Mouse (Mus musculus) limb, embryonic 14.5 days (tissue): ENCODE data around the gene Daam2. TPM values are rescaled to one million over a fixed set of nuclear protein-coding genes. Genes with fewer than 3 reads are reported as not detected.

Experiments used
- ATAC-seq: fragments of 200-750 bp; cut with Nextera tagmentation; 2 replicates; pipeline ENCODE4 v1.8.0; 2017; ENCODE audit warnings: low read depth, moderate number of reproducible peaks, moderate TSS enrichment; ENCODE audit not compliant: low FRiP score
- DNase-seq: peaks from one replicate; pipeline ENCODE4 v3.0.0-alpha.2; 2015; ENCODE audit warnings: low spot score
- H3K27ac ChIP-seq: fragments of 300-500 bp; sonication (generic); replicated peaks from 2 replicates; pipeline ENCODE4 v1.5.1; 2014; ENCODE audit warnings: low read depth, mild to moderate bottlenecking, low read length, moderate library complexity, mixed read lengths
- H3K27me3 ChIP-seq: fragments of 300-500 bp; sonication (generic); 2 replicates; pipeline ENCODE4 v1.6.1; 2014; ENCODE audit warnings: low read length, mixed read lengths; ENCODE audit not compliant: control insufficient read depth, insufficient read depth
- H3K36me3 ChIP-seq: fragments of 300-500 bp; sonication (generic); 2 replicates; pipeline ENCODE4 v1.6.1; 2014; ENCODE audit warnings: mild to moderate bottlenecking, low read length, moderate library complexity, mixed read lengths; ENCODE audit not compliant: control insufficient read depth, insufficient read depth
- H3K4me1 ChIP-seq: fragments of 300-500 bp; sonication (generic); 2 replicates; pipeline ENCODE4 v1.6.1; 2014; ENCODE audit warnings: antibody characterized with exemption, low read length, mixed read lengths; ENCODE audit not compliant: control insufficient read depth, insufficient read depth
- H3K4me2 ChIP-seq: fragments of 300-500 bp; sonication (generic); replicated peaks from 2 replicates; pipeline ENCODE4 v1.6.1; 2014; ENCODE audit warnings: low read depth, mild to moderate bottlenecking, low read length, moderate library complexity; ENCODE audit not compliant: severe bottlenecking
- H3K4me3 ChIP-seq: fragments of 300-500 bp; sonication (generic); replicated peaks from 2 replicates; pipeline ENCODE4 v1.5.1; 2014; ENCODE audit warnings: low read length
- H3K9ac ChIP-seq: fragments of 300-500 bp; sonication (generic); 2 replicates; pipeline ENCODE4 v1.6.1; 2014; ENCODE audit warnings: mild to moderate bottlenecking, low read depth, low read length, moderate library complexity; ENCODE audit not compliant: severe bottlenecking
- H3K9me3 ChIP-seq: fragments of 300-500 bp; sonication (generic); 2 replicates; pipeline ENCODE4 v1.6.1; 2016; ENCODE audit warnings: low read length; ENCODE audit not compliant: control insufficient read depth
- POLR2A ChIP-seq: fragments of 200-500 bp; IDR thresholded peaks from 2 replicates; pipeline ENCODE4 v1.8.0; 2012; ENCODE audit warnings: inconsistent platforms, mild to moderate bottlenecking, moderate library complexity, borderline replicate concordance; ENCODE audit not compliant: insufficient read depth, insufficient read length; ENCODE audit errors: extremely low read depth
- whole genome bisulfite sequencing: fragments of 180-500 bp; shearing (Covaris S2); extraction: QIAGEN DNeasy Blood & Tissue Kit; methylation state at CpG from one replicate; pipeline ENCODE4 v1.1.7; 2014; 5-methylcytosine and 5-hydroxymethylcytosine counted together
- polyA plus RNA-seq, 2 experiments: library from polyadenylated mRNA; depleted of rRNA in 1 of 2; stranded (reverse) in 1 of 2; unstranded in 1 of 2; fragments of >200 nt; fragmentation: Nextera tagmentation in 1 of 2; extraction: Ambion mirVana in 1 of 2; gene quantifications; 2 replicates each; pipeline versions ENCODE4 v1.2.1 to v1.2.3; 2012 to 2014

Daam2 gene
- polyA plus RNA-seq, 2 experiments, result 8.7 to 30.0 TPM

GRCm38 (mm10) chr17:49519576-49520247 is 44.4 kb downstream of the Daam2 start:
- no peak for DNase-seq
- peak; percentile 49; the same call in 1 of the 2 replicates for ATAC-seq
- Histone ChIP-seq H3K36me3 (no peaks in the 10 kb centered on the region), H3K27ac (no peak overlapping the region), H3K9me3 (no peaks in the 10 kb centered on the region), H3K4me1 (peaks cover 13% of the 10 kb centered on the region), H3K27me3 (no peaks in the 10 kb centered on the region), H3K4me2 (no peak overlapping the region), H3K4me3 (no peak overlapping the region), H3K9ac (no peak overlapping the region)
- WGBS, result 57% methylated on average over 7 of the region's 7 CpGs
- TF ChIP-seq POLR2A, result no peak

- H3K4me1 ChIP-seq, result peaks cover 9% of the 10 kb centered on the region
- no peaks in the 10 kb centered on the region for H3K9me3 ChIP-seq
- no peak overlapping the region for H3K4me2 ChIP-seq
- 77% methylated on average over 3 of the region's 3 CpGs for WGBS
- H3K36me3 ChIP-seq, result no peaks in the 10 kb centered on the region
- H3K27me3 ChIP-seq, result no peaks in the 10 kb centered on the region
- ATAC-seq (no peak), DNase-seq (no peak)
- H3K9ac ChIP-seq, result no peak overlapping the region
- H3K4me3 ChIP-seq, result no peak overlapping the region
- H3K27ac ChIP-seq, result no peak overlapping the region
- no peak for TF ChIP-seq POLR2A
These were observed 47.1 kb downstream of the Daam2 start for GRCm38 (mm10) chr17:49517091-49517490.

GRCm38 (mm10) chr17:49515678-49516077 is 48.5 kb downstream of the Daam2 start:
- Histone ChIP-seq H3K36me3 (no peaks in the 10 kb centered on the region), H3K4me2 (no peak overlapping the region), H3K4me3 (no peak overlapping the region), H3K27ac (no peak overlapping the region), H3K9ac (no peak overlapping the region), H3K9me3 (0 out of 2 replicates have a peak, but pooled peaks cover 4% of the 10 kb centered on the region), H3K27me3 (no peaks in the 10 kb centered on the region), H3K4me1 (peaks cover 9% of the 10 kb centered on the region)
- no peak for DNase-seq
- no peak for TF ChIP-seq POLR2A
- 26% methylated on average over 4 of the region's 4 CpGs for WGBS
- ATAC-seq, result no peak

GRCm38 (mm10) chr17:49515141-49515540 is 49.0 kb downstream of the Daam2 start:
- no peak overlapping the region for H3K9ac ChIP-seq
- WGBS, result 89% methylated on average over 3 of the region's 3 CpGs
- TF ChIP-seq POLR2A, result no peak
- DNase-seq (no peak), ATAC-seq (no peak)
- no peaks in the 10 kb centered on the region for H3K36me3 ChIP-seq
- no peak overlapping the region for H3K27ac ChIP-seq
- H3K9me3 ChIP-seq, result 0 out of 2 replicates have a peak, but pooled peaks cover 4% of the 10 kb centered on the region
- H3K4me3 ChIP-seq, result no peak overlapping the region
- no peaks in the 10 kb centered on the region for H3K27me3 ChIP-seq
- no peak overlapping the region for H3K4me2 ChIP-seq
- H3K4me1 ChIP-seq, result peaks cover 9% of the 10 kb centered on the region

DNA sequence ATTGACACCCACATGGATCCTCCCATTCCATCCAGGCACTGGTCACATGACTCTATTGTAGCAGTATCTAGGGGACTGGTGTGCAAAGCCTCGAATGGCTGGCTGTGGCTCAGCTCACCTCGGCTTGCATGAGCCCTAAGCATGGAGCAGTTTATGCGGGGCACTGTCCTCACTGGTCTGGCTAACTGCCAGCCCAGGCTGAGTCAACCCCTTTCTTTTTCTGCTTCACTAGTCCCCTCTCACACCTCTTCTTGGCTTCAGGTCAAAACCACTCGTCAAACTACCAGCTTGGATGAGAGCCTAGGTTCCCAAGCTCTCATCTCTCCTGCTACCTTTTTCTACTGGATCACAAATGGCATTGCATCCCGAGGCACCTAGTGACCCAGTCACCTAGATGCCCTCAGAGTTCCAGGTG is 51.5 kb downstream of the Daam2 start:
- peaks cover 6% of the 10 kb centered on the region for H3K4me1 ChIP-seq
- ATAC-seq, result no peak
- no peaks in the 10 kb centered on the region for H3K27me3 ChIP-seq

More for the DNA sequence above, 51.5 kb downstream of the Daam2 start:
- TF ChIP-seq POLR2A, result no peak
- H3K4me3 ChIP-seq, result no peak overlapping the region
- no peak overlapping the region for H3K9ac ChIP-seq
- 58% methylated on average over 5 of the region's 5 CpGs for WGBS
- no peak overlapping the region for H3K4me2 ChIP-seq
- no peak for DNase-seq
- H3K27ac ChIP-seq, result no peak overlapping the region
- H3K9me3 ChIP-seq, result 0 out of 2 replicates have a peak, but pooled peaks cover 4% of the 10 kb centered on the region
- no peaks in the 10 kb centered on the region for H3K36me3 ChIP-seq
